Mouse (Mus musculus): Measurements from ENCODE around the gene Psmb8.
"Not testable (repeated sequence)": the region's sequence is repeated elsewhere in the genome, so short reads cannot be mapped to it uniquely, and the experiment has no call there.

DNA sequence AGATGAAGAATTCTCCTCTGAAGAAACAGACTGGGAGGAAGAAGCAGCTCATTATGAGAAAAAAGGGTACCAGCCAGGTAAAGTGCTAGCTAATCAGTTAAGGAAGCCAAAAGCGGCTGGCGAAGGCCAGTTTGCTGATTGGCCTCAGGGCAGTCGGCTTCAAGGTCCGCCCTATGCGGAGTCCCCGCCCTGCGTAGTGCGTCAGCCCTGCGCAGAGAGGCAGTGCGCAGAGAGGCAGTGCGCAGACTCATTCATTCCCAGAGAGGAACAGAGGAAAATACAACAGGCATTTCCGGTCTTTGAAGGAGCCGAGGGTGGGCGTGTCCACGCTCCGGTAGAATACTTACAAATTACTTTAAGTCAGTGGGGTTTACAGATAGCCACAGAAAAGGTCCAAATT lies 22.9 kb downstream of the Psmb8 start:
- TF ChIP-seq CTCF, EP300 (IDR thresholded peaks at IDR 0.05): not testable (repeated sequence)

Data from lung, postnatal 0 days (tissue).